Mouse (Mus musculus): ENCODE results near the gene Nrtn. TPM values are rescaled to one million over a fixed set of nuclear protein-coding genes. Genes with fewer than 3 reads are reported as not detected.

The Nrtn gene
- polyA plus RNA-seq, 2 experiments: 24.1 to 31.9 TPM

- peaks cover 16% of the 10 kb centered on the region for H3K4me1 ChIP-seq (ENCODE audit: control insufficient read depth, insufficient read depth, low read length)
- ATAC-seq (ENCODE audit: low FRiP score, low read depth): no peak
- H3K27ac ChIP-seq (replicated peaks; ENCODE audit: low read depth, low read length): no peak overlapping the region
- H3K4me2 ChIP-seq (replicated peaks; ENCODE audit: low read depth, low read length, severe bottlenecking): 0 out of 2 replicates have a peak overlapping the region, but pooled peaks have one; percentile 79
- H3K4me3 ChIP-seq (replicated peaks; ENCODE audit: low read length): no peak overlapping the region
- no peak for DNase-seq (ENCODE audit: low spot score)
- 54% methylated on average over 27 of the region's 27 CpGs for WGBS
- no peak overlapping the region for H3K9ac ChIP-seq (ENCODE audit: low read depth, low read length, severe bottlenecking)
- H3K36me3 ChIP-seq (ENCODE audit: control insufficient read depth, insufficient read depth, low read length): peaks cover 17% of the 10 kb centered on the region
- TF ChIP-seq POLR2A (IDR thresholded peaks at IDR 0.05; ENCODE audit: borderline replicate concordance, extremely low read depth, insufficient read depth, insufficient read length): no peak
- no peaks in the 10 kb centered on the region for H3K9me3 ChIP-seq (ENCODE audit: control insufficient read depth, low read length)
- no peaks in the 10 kb centered on the region for H3K27me3 ChIP-seq (ENCODE audit: control insufficient read depth, insufficient read depth, low read length)
These were observed 5.7 kb upstream of the Nrtn start for GRCm38 (mm10) chr17:56762769-56763731.

DNA sequence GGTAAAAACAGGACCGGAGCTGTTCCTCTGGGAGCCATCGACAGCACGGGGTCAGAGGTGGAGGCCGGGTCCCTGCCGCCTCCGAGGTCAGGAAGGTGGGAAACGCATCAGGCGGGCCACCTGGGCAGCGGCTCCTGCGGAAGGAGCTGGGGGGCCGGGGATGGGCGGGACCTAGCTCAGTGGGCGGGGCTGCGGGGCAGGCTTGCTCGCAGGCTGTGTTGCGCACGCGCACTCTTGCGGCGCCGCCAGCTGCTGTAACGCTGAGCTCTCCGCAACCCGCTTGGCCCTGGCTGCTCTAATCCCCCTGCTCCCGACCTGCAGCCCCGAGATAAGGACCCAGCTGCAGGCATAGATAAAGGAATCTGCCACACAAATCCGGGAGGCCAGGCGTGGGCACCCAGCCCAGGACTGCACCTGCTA is 4.7 kb upstream of the Nrtn start:
- H3K27ac ChIP-seq (replicated peaks; ENCODE audit: low read depth, low read length): peak overlapping the region; percentile 15; the same call in 1 of the 2 replicates
- H3K36me3 ChIP-seq (ENCODE audit: control insufficient read depth, insufficient read depth, low read length): 0 out of 2 replicates have a peak, but pooled peaks cover 6% of the 10 kb centered on the region
- TF ChIP-seq POLR2A (IDR thresholded peaks at IDR 0.05; ENCODE audit: borderline replicate concordance, extremely low read depth, insufficient read depth, insufficient read length): no peak
- H3K9ac ChIP-seq (ENCODE audit: low read depth, low read length, severe bottlenecking): peak overlapping the region; percentile 9
- peak overlapping the region; percentile 36 for H3K4me3 ChIP-seq (replicated peaks; ENCODE audit: low read length)
- H3K27me3 ChIP-seq (ENCODE audit: control insufficient read depth, insufficient read depth, low read length): no peaks in the 10 kb centered on the region
- ATAC-seq (ENCODE audit: low FRiP score, low read depth) (peak; percentile 38), DNase-seq (ENCODE audit: low spot score) (peak; percentile 89)
- H3K9me3 ChIP-seq (ENCODE audit: control insufficient read depth, low read length): no peaks in the 10 kb centered on the region
- peak overlapping the region; percentile 79 for H3K4me2 ChIP-seq (replicated peaks; ENCODE audit: low read depth, low read length, severe bottlenecking)
- H3K4me1 ChIP-seq (ENCODE audit: control insufficient read depth, insufficient read depth, low read length): peaks cover 22% of the 10 kb centered on the region
- WGBS: under 1% methylated on average over 22 of the region's 28 CpGs

DNA sequence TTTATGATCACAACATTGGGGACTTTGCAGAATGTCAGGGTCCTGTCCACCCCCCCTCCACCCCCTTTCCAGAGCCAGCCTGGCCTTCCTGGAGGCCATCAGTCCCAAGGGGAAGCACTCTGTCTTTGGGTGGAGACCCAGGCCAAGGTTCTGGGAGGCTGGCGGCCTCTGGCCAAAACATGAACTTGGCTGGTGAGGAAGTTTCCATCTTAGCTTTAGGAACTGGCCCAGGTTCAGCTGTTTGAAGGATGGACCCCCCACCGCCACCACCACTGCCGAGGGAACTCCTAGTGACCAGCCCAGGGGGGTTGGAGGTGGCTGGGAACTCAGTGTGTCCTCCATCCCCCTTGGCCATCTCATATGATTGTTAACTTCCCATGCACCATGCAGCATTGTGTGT is 3.7 kb upstream of the Nrtn start:
- Histone ChIP-seq H3K4me2 (replicated peaks; ENCODE audit: low read depth, low read length, severe bottlenecking) (no peak overlapping the region), H3K4me1 (ENCODE audit: control insufficient read depth, insufficient read depth, low read length) (peaks cover 22% of the 10 kb centered on the region)
- no peak for TF ChIP-seq POLR2A (IDR thresholded peaks at IDR 0.05; ENCODE audit: borderline replicate concordance, extremely low read depth, insufficient read depth, insufficient read length)

GRCm38 (mm10) chr17:56759261-56759660 is 1.9 kb upstream of the Nrtn start:
- TF ChIP-seq POLR2A (IDR thresholded peaks at IDR 0.05; ENCODE audit: borderline replicate concordance, extremely low read depth, insufficient read depth, insufficient read length): no peak
- peaks cover 22% of the 10 kb centered on the region for H3K4me1 ChIP-seq (ENCODE audit: control insufficient read depth, insufficient read depth, low read length)
- 25% methylated on average over 7 of the region's 7 CpGs for WGBS
- H3K27ac ChIP-seq (replicated peaks; ENCODE audit: low read depth, low read length): no peak overlapping the region
- no peak overlapping the region for H3K4me3 ChIP-seq (replicated peaks; ENCODE audit: low read length)
- H3K4me2 ChIP-seq (replicated peaks; ENCODE audit: low read depth, low read length, severe bottlenecking): no peak overlapping the region
- ATAC-seq (ENCODE audit: low FRiP score, low read depth) (no peak), DNase-seq (ENCODE audit: low spot score) (no peak)
- no peak overlapping the region for H3K9ac ChIP-seq (ENCODE audit: low read depth, low read length, severe bottlenecking)
- H3K27me3 ChIP-seq (ENCODE audit: control insufficient read depth, insufficient read depth, low read length): peaks cover 22% of the 10 kb centered on the region
- no peaks in the 10 kb centered on the region for H3K9me3 ChIP-seq (ENCODE audit: control insufficient read depth, low read length)
- H3K36me3 ChIP-seq (ENCODE audit: control insufficient read depth, insufficient read depth, low read length): no peaks in the 10 kb centered on the region

More for the DNA sequence above, 3.7 kb upstream of the Nrtn start:
- DNase-seq (ENCODE audit: low spot score) (no peak), ATAC-seq (ENCODE audit: low FRiP score, low read depth) (no peak)
- WGBS: 51% methylated on average over 3 of the region's 3 CpGs
- Histone ChIP-seq H3K4me3 (replicated peaks; ENCODE audit: low read length) (no peak overlapping the region), H3K9me3 (ENCODE audit: control insufficient read depth, low read length) (no peaks in the 10 kb centered on the region), H3K27ac (replicated peaks; ENCODE audit: low read depth, low read length) (no peak overlapping the region), H3K27me3 (ENCODE audit: control insufficient read depth, insufficient read depth, low read length) (0 out of 2 replicates have a peak, but pooled peaks cover 4% of the 10 kb centered on the region), H3K36me3 (ENCODE audit: control insufficient read depth, insufficient read depth, low read length) (no peaks in the 10 kb centered on the region), H3K9ac (ENCODE audit: low read depth, low read length, severe bottlenecking) (no peak overlapping the region)

GRCm38 (mm10) chr17:56758132-56758531 is 802 bp upstream of the Nrtn start:
- H3K4me3 ChIP-seq (replicated peaks; ENCODE audit: low read length): no peak overlapping the region
- peak overlapping the region; percentile 67; the same call in 1 of the 2 replicates for H3K4me2 ChIP-seq (replicated peaks; ENCODE audit: low read depth, low read length, severe bottlenecking)
- TF ChIP-seq POLR2A (IDR thresholded peaks at IDR 0.05; ENCODE audit: borderline replicate concordance, extremely low read depth, insufficient read depth, insufficient read length): no peak
- H3K36me3 ChIP-seq (ENCODE audit: control insufficient read depth, insufficient read depth, low read length): no peaks in the 10 kb centered on the region
- H3K4me1 ChIP-seq (ENCODE audit: control insufficient read depth, insufficient read depth, low read length): peaks cover 25% of the 10 kb centered on the region
- ATAC-seq (ENCODE audit: low FRiP score, low read depth) (no peak), DNase-seq (ENCODE audit: low spot score) (no peak)
- no peaks in the 10 kb centered on the region for H3K9me3 ChIP-seq (ENCODE audit: control insufficient read depth, low read length)
- WGBS: 5% methylated on average over 12 of the region's 12 CpGs
- H3K27me3 ChIP-seq (ENCODE audit: control insufficient read depth, insufficient read depth, low read length): peaks cover 33% of the 10 kb centered on the region
- no peak overlapping the region for H3K9ac ChIP-seq (ENCODE audit: low read depth, low read length, severe bottlenecking)
- no peak overlapping the region for H3K27ac ChIP-seq (replicated peaks; ENCODE audit: low read depth, low read length)

All from limb, embryonic 14.5 days (tissue).